Mouse (Mus musculus) embryo, embryonic 9.5 days (tissue): Measurements from ENCODE around the gene Ankra2.
A peak's percentile ranks its signal among the peaks of the same experiment; 100 is the strongest.

Experiments
- DNase-seq: peaks from one replicate; pipeline ENCODE4 v3.0.0-alpha.2; 2017; ENCODE audit errors: extremely low spot score

Ankra2 gene

DNA sequence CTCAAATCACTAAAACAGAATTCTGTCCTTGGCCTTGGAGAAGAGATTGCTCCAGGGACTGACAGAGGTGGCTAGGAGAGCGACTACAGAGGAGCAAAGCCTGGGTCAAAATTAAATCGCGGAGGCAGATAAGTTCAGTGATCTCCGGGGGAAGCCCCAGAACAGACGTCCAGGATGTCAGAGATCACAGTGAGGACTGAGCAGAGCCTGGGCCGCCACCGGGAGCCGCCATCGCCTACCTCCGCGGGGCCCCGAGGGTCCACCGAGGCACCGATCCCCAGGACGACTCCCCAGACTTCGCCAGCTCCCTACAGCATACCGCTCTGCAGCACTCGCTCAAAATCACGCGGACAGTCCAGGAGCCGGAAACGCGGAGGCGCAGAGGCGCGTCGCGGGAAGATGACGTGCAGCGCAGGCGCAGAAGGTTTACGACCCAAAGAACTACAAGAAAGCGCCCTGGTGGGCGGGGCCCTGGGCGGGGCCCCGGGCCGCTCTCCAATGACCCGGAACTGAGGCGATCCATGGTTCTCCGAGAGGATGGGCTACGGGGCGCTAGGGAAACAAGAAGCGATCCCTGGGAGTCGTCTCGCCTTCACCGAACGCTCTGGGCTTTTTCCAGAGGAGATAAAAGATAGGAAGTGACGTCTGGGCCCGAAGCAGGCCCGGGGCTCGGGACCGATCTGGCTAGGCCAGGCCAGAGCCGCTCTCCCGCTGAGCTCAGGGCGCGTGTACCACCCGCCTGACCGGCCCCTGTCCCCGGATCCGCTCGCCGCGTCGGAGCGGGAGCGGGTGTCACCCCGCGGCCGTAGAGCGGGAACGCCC, at the start of gene Ankra2, which contains the start of gene Utp15:
Gene Ankra2, plus strand, starts transcription at position 439 of the 822 bp plus-strand sequence.
Gene Utp15, minus strand, starts transcription at position 406 of the 822 bp plus-strand sequence.
- peak; percentile 99 for DNase-seq

DNA sequence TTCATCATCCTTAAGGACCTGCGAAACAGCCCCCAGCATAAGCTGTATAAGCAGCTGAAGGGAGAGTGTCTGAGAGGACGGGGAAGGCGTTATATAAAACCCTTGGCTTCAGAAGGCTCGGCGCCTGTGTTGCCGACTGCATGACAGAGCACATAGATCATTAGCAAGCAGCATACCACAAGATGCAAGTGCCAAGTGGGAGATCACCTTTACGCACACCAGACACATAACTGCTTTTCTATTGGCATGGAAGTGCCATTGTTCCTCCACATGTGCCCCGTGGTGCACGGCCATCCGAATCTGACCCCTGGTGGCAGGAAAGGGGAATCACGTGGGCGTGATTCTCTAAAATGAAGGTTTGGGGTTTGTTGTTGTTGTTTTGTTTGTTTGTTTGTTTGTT, 40.0 kb upstream of the Ankra2 start:
- DNase-seq: peak; percentile 32

DNA sequence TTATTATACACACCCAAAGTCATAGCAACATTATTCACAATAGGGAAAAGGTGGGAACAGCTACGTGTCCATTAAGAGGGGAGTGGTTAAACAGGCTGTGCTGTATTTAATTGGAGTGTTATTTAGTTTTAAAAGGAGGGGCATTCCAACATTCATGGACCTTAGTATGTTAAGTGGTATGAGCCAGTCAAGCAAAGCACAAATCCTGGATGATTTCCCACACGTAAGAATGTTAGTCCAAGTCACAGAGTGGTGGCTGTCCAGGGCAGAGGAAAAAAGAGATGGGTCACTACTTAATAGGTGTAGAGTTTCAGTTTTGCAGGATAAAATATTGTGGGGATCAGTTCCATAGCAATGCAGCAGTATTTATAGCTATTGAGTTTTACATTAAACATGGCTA, 36.6 kb upstream of the Ankra2 start:
- no peak for DNase-seq

DNA sequence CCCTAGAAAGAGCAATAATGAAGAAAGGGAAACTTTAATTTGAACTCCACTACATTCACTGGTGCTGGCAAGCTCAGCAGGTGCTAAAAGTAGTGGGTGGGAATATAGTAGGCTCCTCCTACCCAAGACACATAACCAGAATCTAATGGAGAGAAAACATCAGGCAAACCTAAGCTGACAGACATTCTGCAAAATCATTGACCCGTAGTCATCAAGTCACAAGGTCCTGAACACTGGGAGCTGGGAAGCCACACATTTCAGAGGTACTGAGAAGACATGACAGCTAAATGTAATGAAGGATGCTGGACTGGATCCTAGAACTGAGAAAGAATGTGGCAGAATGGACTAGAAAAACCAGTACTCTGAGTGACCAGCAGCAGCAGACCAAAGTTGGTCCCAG, 32.4 kb upstream of the Ankra2 start:
- DNase-seq: no peak

DNA sequence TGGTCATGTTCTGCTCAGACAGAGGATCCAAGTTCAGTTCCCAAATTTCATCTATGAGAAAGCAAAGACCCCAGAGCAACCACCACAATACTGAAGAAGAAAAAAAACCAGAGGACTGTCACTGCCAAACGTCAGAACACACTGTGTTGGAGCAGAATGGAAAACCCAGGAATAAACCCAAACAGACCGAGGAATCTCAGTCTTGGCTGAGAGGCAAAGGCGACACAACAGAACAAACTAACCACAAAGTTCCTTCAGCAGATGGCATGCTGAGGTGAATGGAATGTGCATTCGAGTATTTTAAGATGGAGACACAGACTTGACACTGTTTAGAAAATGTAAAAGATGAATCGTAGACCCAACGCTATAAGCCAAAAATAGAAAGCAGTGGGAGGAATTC, 27.4 kb upstream of the Ankra2 start:
- DNase-seq: no peak

DNA sequence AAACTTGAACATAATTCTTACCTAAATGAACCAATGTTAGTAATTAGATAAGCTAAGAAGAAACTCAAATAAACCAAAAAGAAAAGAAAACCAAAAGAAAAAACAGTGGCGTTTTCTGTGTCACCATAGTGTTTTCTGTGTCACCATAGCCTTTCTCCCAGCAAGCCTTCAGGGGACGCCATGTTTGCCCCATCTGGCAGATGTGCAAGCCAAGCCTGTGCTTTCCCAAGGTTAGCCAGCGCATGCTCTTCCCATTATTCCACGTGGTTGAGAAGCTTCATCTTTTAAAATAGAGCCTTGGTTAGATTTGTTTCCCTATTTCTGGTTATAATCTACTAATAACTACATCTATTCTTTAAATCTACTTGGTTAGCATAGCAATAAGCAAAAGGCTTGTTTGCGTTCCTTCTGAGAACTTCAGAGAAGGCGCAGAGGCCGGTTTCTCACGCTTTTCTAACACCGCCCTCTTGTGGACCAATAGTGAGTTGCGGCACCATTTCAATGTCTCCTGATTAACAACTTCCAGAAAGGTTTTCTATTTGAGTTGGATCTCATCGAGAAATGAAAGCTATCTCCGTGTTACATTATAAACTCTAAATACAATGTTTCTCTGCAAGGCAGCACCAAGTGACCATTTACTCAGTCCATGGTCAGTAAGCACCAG, 22.8 kb upstream of the Ankra2 start:
- DNase-seq: peak; percentile 67

DNA sequence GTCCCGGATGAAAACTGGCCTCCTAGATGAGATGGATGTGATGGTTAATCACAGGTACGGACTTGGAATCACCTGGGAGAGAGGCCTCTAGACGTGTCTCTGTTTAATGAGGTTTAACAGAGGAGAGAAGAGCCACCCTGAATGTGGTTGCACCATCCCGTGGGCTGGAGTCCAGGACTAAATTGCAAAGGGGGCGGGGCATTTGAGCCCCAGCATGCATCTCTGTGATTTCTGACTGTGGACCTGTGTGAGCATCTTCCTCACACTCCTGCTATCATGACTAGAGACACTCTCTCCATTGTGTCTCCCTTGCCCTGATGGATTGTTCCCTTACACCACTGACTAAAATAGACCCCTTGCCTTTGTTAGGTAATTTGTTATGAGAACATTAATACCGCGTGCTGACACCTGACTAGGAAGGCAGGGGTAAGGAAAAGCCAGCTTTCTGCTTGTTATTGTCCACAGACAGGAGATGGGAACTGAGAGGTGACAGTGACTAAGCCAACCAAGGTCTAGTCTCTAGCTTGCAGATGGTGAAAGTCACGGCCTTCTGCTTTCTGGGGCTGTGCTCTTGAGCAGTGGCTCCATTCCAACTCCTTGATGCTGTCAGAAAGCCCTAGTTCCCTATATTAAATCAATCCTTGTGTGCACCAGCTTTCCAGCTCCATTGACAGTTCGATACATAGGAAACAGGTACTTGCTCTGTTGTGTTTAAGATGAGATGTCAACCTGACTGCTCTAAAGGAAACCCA, 21.2 kb upstream of the Ankra2 start:
- DNase-seq: no peak

DNA sequence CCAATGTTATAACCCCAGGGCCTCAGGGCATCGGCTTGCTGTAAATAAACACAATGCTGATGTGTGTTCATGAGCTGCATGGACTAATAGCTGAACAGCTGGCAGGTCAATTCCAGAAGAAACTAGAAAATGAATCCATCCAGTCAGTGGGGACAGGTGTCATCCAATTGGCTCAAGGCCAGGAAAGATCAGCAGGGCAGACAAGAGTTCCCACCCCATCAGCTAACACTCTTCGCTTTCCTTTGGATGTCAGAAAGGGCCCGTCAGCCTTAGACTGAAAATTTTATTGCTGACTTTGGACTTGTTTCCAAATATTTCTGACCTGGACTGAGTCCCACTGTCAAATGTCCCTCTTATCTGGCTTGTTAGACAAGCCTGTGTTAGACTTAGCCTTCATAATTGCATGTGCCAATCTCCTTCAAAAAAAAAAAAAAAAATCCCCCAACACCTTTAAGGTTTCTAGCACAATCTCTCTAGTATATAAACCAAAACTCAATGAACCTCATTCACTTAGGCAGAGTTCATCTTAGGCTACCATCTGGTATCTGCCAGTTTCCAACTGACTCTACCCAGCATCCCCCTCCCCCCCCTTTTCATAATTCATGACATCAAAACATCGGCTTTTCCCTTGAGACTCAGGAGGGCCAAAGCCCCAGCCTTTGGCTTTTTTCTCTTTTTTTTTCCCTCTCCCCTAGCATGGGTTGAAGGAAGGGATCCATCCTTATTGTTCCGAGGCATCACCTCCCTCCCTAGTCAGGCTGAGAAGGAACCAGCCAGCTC, 18.1 kb upstream of the Ankra2 start:
- no peak for DNase-seq

DNA sequence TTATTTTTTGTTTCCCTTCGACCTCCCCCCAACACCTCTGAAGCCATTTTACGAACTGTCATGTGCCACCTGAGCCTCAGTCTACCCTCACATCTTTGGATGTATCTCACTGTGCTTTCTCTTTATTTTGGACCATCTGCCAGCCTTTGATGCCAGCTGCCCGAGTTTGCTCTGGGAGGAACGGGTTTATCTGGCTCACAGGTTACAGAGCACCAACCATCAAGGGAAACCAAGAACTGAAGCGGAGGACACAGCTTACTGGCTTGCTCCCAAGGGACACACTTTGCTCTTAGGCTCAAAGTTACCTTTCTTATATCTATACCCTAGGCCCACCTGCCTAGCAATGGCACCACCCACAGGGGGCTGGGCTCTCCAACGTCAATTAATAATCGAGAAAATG, 17.5 kb upstream of the Ankra2 start:
- no peak for DNase-seq

DNA sequence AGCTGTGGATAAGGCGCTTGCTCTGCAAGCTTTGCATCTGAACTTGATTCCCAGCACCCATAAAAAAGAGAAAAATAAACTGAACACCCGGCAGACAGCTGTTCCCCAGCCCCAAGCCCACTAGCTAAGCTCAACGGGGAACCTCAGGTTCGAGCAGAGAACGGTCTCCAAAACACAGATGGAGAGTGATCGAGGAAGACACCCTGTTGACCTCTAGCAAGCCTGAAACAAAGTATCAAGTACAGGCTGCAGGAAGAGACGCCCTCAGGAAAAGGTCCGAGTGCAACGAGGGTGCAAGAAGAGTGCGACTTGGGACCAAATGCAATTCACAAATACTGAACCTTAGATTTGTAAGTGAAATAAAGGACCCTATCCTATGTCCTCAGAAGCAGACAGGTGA, 13.3 kb upstream of the Ankra2 start:
- no peak for DNase-seq

DNA sequence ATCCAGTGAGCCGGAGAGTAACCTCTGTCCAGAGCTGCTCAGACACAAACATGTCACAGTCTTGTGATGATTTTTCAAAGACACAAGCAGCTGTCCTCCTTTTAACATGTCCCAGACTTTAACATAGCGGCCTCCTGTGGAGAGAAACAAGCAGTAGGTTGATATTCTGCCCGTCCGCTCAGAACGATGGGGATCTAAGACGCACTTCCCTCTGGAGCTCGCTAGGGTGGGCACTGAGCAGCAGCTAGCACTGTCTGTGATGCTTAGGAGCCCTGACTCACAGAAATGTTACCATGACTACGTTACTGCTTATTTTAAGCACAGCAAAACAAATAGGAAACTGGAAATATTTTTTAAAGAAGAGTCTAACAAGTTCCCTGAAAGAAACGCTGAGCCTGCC, 8.0 kb upstream of the Ankra2 start:
- no peak for DNase-seq

DNA sequence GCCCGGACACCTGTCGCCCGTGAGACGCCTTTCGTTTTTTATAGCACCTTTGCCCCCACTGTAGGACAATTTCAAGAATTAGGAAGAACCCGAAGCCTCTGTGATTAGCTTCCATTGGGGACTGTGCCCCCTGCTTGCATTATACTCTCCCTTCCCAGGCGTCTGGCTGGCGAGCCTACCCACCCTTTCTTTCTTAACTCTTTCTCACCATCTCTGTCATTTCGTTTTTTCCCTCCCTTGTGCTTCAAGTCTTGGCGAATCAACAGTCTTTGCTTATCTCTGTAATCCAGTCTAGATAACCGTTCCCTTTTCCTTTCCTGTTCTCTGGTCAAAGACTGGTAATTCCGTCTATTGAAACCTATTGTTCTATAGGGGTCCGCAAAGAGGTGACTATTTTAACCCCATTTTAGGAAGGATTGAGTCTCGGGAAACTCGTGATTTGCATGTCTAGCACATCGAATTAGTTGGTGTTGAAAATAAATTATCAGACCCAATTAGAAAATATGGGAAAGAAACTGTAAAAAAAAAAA, 649 bp downstream of the Ankra2 start:
- no peak for DNase-seq

DNA sequence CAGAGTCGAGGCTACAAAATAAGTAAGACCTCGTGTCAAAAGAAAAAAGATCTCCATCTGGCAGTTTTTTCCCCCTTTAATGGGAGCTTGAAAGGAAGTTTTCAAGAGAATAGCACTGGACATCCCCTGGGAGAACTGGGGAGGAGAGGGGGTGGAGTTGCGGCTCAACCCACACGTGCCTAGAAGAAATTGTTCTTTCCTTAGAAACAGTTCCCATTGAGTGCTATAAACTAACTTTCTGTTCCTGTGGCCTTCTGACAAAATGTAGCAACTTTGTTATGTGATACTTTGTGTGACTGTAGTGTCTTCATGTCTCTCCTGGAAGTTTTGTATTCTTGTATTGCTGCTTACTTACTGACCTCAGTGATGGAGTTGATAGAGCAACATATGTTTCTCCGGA, 1.2 kb downstream of the Ankra2 start:
- DNase-seq: peak; percentile 10

DNA sequence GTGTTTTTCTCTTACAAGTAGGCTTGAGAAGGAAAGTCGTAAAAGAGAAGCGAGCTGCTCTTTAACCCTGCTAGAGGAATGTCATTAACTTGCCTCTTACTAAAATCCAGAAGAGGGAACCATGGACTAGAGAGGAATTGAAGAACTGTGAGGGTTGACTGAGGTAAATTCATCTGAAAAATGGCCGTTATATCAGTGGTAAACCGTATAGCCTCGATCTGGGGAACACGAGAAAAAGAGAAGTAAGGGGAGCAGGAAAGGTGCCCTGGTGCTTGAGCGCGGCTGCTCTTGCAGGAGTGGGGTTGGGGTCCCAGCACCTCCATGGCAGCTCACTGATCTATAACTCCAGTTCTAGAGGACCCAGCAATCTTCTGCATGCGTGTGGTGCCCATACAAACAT, 11.1 kb downstream of the Ankra2 start:
- DNase-seq: no peak

DNA sequence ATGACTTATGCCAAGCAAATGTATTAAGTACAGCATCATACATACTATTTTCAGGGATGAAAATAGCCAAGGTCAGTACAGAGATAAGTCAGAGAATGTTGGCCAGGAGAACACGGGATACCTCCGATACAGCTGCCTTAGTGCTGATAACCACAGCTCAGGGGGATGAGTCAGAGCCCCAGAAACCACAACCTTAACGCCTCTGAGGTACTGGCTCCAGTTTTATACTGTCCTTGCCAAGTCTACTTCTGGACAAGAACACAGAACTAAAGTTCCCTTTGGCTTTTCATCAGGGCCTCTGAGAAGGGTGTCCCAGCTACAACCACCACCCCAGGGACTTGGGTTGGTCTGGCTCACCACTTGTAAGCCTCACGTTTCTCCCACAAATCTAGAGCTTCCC, 12.8 kb downstream of the Ankra2 start:
- DNase-seq: no peak

DNA sequence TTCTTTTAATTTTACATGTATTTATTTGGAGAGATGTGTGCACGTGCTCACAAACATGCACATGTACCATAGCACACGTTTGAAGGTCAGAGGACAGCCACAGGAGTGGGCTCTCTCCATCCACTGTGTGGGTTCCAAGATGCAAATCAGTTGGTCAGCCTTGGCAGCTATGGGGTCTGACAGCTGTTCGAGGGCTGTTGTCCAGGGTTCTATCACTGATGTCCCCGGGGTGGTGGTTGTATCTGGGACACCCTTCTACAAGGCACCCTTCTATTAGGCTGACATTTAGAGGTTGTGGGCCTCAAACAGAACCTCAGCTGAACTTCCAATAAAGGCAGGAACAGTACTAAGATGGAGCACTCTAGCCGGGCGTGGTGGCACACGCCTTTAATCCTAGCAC, 13.4 kb downstream of the Ankra2 start:
- DNase-seq: no peak

DNA sequence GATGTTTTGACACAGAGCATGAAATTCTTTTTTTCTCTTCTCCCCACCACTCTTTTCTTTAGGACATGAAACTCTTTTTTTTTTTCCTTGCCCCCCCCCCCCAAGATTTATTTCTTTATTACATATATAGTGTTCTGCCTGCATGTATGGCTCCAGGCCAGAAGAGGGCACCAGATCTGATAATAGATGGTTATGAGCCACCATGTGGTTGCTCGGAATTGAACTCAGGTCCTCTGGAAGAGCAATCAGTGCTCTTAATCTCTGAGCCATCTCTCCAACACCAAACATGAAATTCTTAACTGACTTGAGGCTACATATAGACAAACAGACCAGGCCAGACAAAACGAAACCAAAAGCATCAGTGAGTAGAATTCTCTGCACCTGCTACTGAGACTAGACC, 14.6 kb downstream of the Ankra2 start:
- DNase-seq: no peak

DNA sequence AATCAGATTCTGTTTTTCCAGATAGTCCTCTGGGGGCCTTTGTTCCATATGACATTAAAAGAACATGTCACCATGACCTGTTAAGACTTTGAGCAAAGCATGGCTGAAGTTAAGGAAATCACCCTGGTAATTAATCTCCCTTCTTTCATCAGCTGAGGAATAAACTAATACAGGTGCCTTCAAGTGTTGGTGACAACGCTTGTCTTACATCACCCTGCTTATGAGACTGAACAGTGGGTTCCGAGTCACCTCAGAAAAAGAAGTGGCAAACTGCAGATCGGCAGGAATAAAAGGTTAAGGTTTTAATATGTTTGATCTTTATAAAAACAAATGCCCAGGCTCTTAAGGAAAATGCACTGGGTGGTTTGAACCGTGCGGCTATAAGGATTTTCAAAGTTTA, 16.8 kb downstream of the Ankra2 start, which contains the start of gene Gm21976:
Gene Gm21976, plus strand, starts transcription at position 202 of the 400 bp plus-strand sequence.
- no peak for DNase-seq

DNA sequence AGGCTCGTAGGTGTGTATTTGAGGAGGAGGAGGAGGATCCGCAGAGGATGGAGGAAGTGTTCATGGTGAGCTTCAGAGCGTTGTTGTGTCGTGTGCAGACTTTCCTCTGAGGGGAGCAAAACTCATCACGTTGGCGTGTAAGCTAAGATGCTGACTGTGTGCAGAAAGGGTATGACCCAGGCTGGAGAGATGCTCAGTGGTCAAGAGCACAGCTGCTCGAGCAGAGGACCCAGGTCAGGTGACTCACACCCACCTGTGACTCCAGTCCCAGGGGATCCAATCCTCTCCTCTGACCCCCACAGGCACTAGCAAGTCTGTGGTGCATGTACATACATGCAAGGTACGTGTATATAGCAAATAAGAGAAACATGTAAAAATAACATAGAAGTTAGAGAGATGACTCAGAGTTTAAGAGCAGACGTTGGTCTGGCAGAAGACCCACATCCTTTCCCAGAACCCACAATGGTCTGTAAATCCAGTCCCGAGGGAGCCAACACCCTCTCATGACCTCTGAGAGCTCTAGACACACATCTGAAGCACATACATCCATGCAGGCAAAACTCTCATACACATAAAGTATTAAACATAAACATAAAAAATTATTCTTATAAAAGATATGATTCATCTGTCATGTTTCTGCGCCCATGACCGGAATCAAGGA, 18.2 kb downstream of the Ankra2 start:
- DNase-seq: no peak

DNA sequence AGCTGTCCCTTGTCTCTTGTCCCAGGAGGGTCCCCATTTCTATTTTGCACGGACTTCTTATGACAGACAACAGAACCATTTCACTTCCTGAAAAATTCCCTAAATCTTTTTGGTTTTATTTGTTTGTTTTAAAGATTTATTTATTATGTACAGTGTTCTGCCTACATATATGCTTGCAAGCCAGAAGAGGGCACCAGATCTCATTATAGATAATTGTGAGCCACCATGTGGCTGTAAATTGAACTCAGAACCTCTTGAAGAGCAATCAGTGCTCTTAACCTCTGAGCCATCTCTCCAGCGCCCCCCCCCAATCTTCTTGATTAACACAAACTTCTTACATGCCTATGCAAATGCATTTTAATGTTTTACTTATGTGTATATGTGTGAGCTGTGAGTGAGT, 27.8 kb downstream of the Ankra2 start:
- DNase-seq: no peak

DNA sequence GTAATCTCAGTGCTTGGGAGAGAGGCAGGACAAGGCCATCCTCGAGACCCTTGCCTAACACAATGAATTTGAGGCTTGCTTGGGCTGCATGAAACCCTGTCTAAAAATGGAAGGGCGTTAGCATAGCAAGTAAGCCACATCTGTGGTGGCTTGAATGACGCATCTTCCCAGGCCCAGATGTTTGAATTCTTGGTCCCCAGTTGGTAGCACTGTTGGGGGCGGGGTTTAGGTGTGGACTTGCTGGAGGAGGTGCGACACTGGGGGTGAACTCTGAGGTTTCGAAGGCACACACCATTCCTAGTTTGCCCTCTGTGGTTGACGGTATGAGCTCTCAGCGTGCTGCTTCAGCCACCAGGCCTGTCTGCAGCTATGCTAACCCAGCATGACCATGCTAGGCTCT, 28.8 kb downstream of the Ankra2 start:
- no peak for DNase-seq
